Mouse (Mus musculus) neural tube, embryonic 13.5 days (tissue): ENCODE results near the gene Cntn6. TPM values are rescaled to one million over a fixed set of nuclear protein-coding genes. Genes with fewer than 3 reads are reported as not detected.

Source experiments
- ATAC-seq: fragments of 200-750 bp; cut with Nextera tagmentation; 2 replicates; pipeline ENCODE4 v1.8.0; 2017; ENCODE audit warnings: low read depth, mild to moderate bottlenecking, moderate TSS enrichment, moderate library complexity
- H3K27ac ChIP-seq: fragments of 300-500 bp; sonication (generic); replicated peaks from 2 replicates; pipeline ENCODE4 v1.5.1; 2015; ENCODE audit warnings: moderate library complexity, mild to moderate bottlenecking, inconsistent platforms
- H3K27me3 ChIP-seq: fragments of 300-500 bp; sonication (generic); 2 replicates; pipeline ENCODE4 v1.6.1; 2015; ENCODE audit warnings: mild to moderate bottlenecking, inconsistent platforms
- H3K36me3 ChIP-seq: fragments of 300-500 bp; sonication (generic); 2 replicates; pipeline ENCODE4 v1.6.1; 2015; ENCODE audit warnings: mild to moderate bottlenecking, inconsistent platforms
- H3K4me1 ChIP-seq: fragments of 300-500 bp; sonication (generic); replicated peaks from 2 replicates; pipeline ENCODE4 v1.6.1; 2015; ENCODE audit warnings: inconsistent platforms
- H3K4me2 ChIP-seq: fragments of 300-500 bp; sonication (generic); 2 replicates; pipeline ENCODE4 v1.6.1; 2015; ENCODE audit warnings: inconsistent platforms, mild to moderate bottlenecking, moderate library complexity
- H3K4me3 ChIP-seq: fragments of 300-500 bp; sonication (generic); 2 replicates; pipeline ENCODE4 v1.5.1; 2015; ENCODE audit warnings: mild to moderate bottlenecking, inconsistent platforms
- H3K9ac ChIP-seq: fragments of 300-500 bp; sonication (generic); 2 replicates; pipeline ENCODE4 v1.6.1; 2015; ENCODE audit warnings: moderate library complexity, mild to moderate bottlenecking, inconsistent platforms
- H3K9me3 ChIP-seq: fragments of 300-500 bp; sonication (generic); 2 replicates; pipeline ENCODE4 v1.6.1; 2016; ENCODE audit warnings: inconsistent platforms
- WGBS: fragments of 180-500 bp; shearing (Covaris S2); methylation state at CpG from one replicate; pipeline ENCODE4 v1.1.7; 2015; 5-methylcytosine and 5-hydroxymethylcytosine counted together
- polyA plus RNA-seq: library from polyadenylated mRNA; unstranded; fragments of >200 nt; fragmentation: Nextera tagmentation; extraction: Ambion mirVana; gene quantifications from 2 replicates; pipeline ENCODE4 v1.2.1, GENCODE M21; 2015

The Cntn6 gene
- polyA plus RNA-seq, 1 experiment from 2014 or later, result 7.6 TPM

DNA sequence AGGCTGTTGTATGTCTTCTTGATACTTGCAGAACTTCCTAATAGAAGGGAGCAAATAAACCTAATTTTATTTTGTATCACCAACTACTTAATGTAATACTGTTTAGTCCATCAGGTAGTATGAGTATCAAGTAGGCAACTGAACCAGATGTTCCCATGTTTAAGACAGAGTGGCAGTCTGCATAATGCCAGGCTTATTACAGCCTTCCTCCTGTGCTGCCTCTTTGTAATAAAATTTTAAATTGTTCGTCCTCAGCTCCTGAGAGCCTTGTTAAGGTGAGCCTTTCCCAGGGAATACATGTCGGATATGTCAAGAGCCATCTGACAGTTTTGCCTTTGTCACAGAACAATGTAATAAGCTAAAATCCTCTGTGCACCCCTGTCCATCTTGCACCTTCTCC lies 294.9 kb downstream of the Cntn6 start:
- Histone ChIP-seq H3K27me3 (no peaks in the 10 kb centered on the region), H3K36me3 (no peaks in the 10 kb centered on the region), H3K4me1 (no peaks in the 10 kb centered on the region), H3K4me3 (no peak overlapping the region), H3K4me2 (no peak overlapping the region), H3K9me3 (no peaks in the 10 kb centered on the region), H3K27ac (no peak overlapping the region), H3K9ac (no peak overlapping the region)
- no peak for ATAC-seq
- WGBS, result 67% methylated on average over 2 of the region's 2 CpGs

DNA sequence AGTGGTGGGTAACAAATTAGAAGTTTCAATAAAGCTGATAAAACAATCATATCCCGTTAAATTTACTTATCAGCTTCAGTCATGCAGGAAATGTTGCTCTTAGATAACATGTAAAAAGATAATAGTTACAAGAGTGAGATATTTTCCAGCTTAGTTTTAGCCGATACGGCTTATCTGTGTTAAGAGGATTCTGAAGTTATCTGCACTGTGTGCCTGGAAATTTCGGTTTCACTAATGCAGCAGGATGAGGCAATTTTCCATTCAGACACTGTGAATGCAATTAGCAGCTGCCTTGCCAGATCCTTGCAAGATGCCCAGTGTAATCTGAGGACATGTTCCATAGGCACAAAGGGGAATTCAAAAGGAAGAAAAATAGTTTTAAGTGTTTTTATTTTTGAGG lies 315.9 kb downstream of the Cntn6 start:
- no peak for ATAC-seq
- no peaks in the 10 kb centered on the region for H3K27me3 ChIP-seq
- no peak overlapping the region for H3K4me3 ChIP-seq
- H3K27ac ChIP-seq, result no peak overlapping the region
- no peaks in the 10 kb centered on the region for H3K4me1 ChIP-seq
- no peaks in the 10 kb centered on the region for H3K36me3 ChIP-seq
- H3K4me2 ChIP-seq, result no peak overlapping the region
- no peak overlapping the region for H3K9ac ChIP-seq
- 78% methylated on average over 4 of the region's 4 CpGs for WGBS
- no peaks in the 10 kb centered on the region for H3K9me3 ChIP-seq

DNA sequence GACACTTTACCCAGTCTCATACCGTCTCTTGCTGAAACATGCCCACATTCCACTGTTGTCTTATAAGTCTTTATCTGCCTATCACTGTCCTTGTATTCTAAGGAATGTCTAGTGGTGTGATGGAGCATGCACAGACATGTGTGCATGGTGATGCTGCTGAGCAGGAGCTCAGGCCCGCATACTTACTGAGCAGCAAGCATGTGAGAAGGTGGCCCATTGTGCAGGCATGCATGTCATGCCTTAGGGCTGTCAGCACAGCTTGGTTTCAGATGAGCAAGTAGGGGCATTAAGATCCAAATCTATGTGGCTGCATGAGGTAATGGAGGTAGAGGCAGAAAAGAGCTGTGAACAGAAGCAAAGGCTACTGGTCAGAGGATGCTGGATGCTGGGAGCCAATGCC lies 323.0 kb downstream of the Cntn6 start:
- Histone ChIP-seq H3K9ac (no peak overlapping the region), H3K36me3 (no peaks in the 10 kb centered on the region), H3K4me1 (no peaks in the 10 kb centered on the region), H3K4me2 (no peak overlapping the region), H3K9me3 (no peaks in the 10 kb centered on the region), H3K27me3 (no peaks in the 10 kb centered on the region), H3K4me3 (no peak overlapping the region), H3K27ac (no peak overlapping the region)
- ATAC-seq, result no peak
- WGBS, result 91% methylated on average over 2 of the region's 2 CpGs

- Histone ChIP-seq H3K4me2 (no peak overlapping the region), H3K4me3 (no peak overlapping the region), H3K4me1 (no peaks in the 10 kb centered on the region), H3K9ac (no peak overlapping the region), H3K27ac (no peak overlapping the region), H3K27me3 (no peaks in the 10 kb centered on the region), H3K36me3 (no peaks in the 10 kb centered on the region), H3K9me3 (no peaks in the 10 kb centered on the region)
- no peak for ATAC-seq
- 46% methylated on average over 1 of the region's 1 CpGs for WGBS
Observed at GRCm38 (mm10) chr6:104879711-104880110, 387.1 kb downstream of the Cntn6 start.

- no peak overlapping the region for H3K9ac ChIP-seq
- no peak overlapping the region for H3K4me3 ChIP-seq
- H3K27me3 ChIP-seq, result no peaks in the 10 kb centered on the region
- no peak overlapping the region for H3K27ac ChIP-seq
- H3K4me1 ChIP-seq, result no peaks in the 10 kb centered on the region
- H3K9me3 ChIP-seq, result no peaks in the 10 kb centered on the region
- H3K36me3 ChIP-seq, result no peaks in the 10 kb centered on the region
- WGBS, result 50% methylated on average over 2 of the region's 2 CpGs
- no peak for ATAC-seq
- H3K4me2 ChIP-seq, result no peak overlapping the region
Observed at GRCm38 (mm10) chr6:104884021-104884420, 391.4 kb downstream of the Cntn6 start.

DNA sequence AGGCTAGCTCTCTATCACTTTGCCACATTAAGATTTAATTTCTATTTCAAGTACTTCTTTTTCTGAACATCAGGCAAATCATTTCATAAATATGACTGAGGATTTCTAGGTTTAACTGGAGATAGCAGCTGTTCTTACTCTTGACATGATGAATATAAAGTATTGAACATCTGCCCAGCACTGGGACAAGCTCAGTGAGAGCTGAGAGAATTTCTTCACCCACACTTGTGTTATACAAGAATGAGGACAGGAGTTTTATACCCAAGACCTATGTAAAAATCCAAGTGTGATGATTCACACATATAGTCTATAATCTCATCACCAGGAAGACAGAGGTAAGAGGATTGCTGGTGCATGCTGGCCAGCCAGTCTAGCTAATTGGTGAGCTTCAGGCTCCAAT lies 393.2 kb downstream of the Cntn6 start:
- no peak for ATAC-seq
- no peaks in the 10 kb centered on the region for H3K27me3 ChIP-seq
- no peaks in the 10 kb centered on the region for H3K9me3 ChIP-seq
- no peaks in the 10 kb centered on the region for H3K36me3 ChIP-seq
- H3K4me2 ChIP-seq, result no peak overlapping the region
- no peak overlapping the region for H3K4me3 ChIP-seq
- no peak overlapping the region for H3K9ac ChIP-seq
- no peak overlapping the region for H3K27ac ChIP-seq
- no peaks in the 10 kb centered on the region for H3K4me1 ChIP-seq

DNA sequence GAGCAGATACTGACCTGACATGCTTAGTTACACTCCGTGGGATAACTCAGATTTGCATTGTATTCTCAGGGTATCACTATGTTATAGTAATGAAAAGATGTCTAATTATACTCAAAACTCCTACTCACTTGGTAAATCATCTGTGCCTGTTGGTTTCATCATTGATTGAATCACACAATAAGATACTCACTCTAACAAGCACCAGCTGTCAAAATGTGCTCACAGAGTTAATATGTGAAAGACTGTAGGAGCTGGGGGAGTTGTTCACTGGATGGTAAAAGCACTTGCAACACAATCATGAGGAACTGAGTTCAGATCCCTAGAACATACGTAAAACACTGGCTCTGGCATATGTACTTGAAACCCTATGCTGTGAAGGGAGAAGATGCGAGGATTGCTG lies 398.5 kb downstream of the Cntn6 start:
- Histone ChIP-seq H3K9me3 (no peaks in the 10 kb centered on the region), H3K4me1 (no peaks in the 10 kb centered on the region), H3K27me3 (no peaks in the 10 kb centered on the region), H3K9ac (no peak overlapping the region), H3K4me3 (no peak overlapping the region), H3K4me2 (no peak overlapping the region), H3K36me3 (no peaks in the 10 kb centered on the region), H3K27ac (no peak overlapping the region)
- WGBS, result 91% methylated on average over 3 of the region's 3 CpGs
- no peak for ATAC-seq
